Mouse (Mus musculus): Measurements from ENCODE around the gene Dync1i1. TPM values are rescaled to one million over a fixed set of nuclear protein-coding genes. Genes with fewer than 3 reads are reported as not detected.
"Not testable (repeated sequence)": the region's sequence is repeated elsewhere in the genome, so short reads cannot be mapped to it uniquely, and the experiment has no call there.

Dync1i1 gene
- 19.3 and 35.9 TPM in 2 replicates for polyA plus RNA-seq (2012; rRNA removed)

DNA sequence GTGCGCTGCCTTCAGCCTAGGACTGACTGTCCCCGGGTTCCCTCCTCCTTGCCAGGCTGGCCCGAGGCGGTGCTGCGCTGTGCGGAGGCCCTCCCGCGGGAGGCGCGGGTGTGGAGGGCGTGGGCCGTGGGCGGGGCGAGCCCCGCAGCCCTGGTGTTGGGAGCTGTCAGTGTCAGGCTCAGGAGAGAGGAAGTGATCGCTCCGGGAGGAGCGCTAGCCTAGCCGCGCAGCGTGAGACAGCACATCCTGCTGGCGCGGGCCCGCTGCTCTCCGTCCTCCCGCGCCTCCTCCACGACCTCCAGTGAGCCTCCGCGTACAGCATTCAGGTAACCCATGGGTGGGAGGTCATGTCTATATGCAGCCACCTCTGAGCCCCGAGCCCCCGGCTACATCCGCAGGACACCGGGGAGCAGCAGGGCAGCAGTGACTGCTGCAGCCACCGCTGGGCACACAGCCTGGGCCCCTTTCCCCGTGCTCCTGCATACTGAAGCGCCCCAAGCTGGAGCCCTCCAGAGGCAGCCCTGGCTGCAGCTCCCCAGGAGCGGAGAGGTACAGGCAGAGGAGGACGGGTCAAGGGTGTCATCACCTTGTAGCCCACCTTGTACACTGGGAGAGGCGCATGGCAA is at the start of gene Dync1i1:
TSS of gene Dync1i1 (plus strand) at position 29 of the 626 bp plus-strand sequence.
- TF ChIP-seq CTCF (IDR thresholded peaks at IDR 0.05; ENCODE audit: borderline replicate concordance, extremely low read depth, insufficient read depth, insufficient read length) (no peak), POLR2A (IDR thresholded peaks at IDR 0.05; ENCODE audit: borderline replicate concordance, extremely low read depth, insufficient read depth, insufficient read length, poor library complexity, severe bottlenecking) (no peak)
- peak; percentile 79 for DNase-seq (ENCODE audit: low read depth)

DNA sequence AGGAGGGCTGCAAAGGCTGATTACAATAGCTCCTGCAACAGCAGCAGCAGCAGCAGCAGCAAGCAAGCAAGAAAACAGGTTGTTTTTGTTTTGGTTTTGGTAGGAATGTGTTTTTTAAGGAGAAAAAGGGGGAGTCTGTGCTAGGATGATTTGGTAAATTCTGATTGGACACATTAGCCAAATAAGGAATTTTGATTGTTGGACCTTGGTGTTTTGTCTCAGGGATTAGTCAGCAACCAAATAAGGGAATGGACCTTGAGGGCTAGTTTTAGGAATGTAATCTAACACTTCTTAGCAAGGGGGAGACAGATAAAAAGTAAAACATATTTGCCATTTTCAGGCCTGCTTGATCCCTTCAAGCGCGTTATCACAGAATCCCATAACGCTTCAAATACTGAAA is 45.7 kb upstream of the Dync1i1 start:
- DNase-seq (ENCODE audit: low read depth) = no peak
- TF ChIP-seq CTCF (IDR thresholded peaks at IDR 0.05; ENCODE audit: borderline replicate concordance, extremely low read depth, insufficient read depth, insufficient read length) = no peak
- no peak for TF ChIP-seq POLR2A (IDR thresholded peaks at IDR 0.05; ENCODE audit: borderline replicate concordance, extremely low read depth, insufficient read depth, insufficient read length, poor library complexity, severe bottlenecking)

DNA sequence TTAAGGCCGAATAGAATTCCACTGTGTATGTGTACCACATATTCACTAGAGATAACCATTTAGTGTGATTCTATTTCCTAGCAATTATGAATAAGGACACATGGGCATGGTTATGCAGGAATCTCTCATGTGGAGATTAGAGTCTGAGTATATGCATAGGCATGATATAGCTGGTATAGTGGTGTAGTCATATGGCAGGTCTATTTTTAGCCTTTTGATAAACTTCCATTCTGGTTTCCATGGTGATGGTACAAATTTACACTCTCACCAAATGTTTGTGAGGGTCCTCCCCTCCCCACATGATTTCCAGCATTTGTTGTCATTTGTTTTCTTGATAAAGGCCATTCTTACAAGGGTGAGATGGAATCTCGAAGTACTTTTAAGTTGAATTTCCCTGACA is 23.6 kb upstream of the Dync1i1 start:
- peak; percentile 45 for DNase-seq (ENCODE audit: low read depth)
- TF ChIP-seq CTCF (IDR thresholded peaks at IDR 0.05; ENCODE audit: borderline replicate concordance, extremely low read depth, insufficient read depth, insufficient read length) = no peak
- TF ChIP-seq POLR2A (IDR thresholded peaks at IDR 0.05; ENCODE audit: borderline replicate concordance, extremely low read depth, insufficient read depth, insufficient read length, poor library complexity, severe bottlenecking) = no peak

DNA sequence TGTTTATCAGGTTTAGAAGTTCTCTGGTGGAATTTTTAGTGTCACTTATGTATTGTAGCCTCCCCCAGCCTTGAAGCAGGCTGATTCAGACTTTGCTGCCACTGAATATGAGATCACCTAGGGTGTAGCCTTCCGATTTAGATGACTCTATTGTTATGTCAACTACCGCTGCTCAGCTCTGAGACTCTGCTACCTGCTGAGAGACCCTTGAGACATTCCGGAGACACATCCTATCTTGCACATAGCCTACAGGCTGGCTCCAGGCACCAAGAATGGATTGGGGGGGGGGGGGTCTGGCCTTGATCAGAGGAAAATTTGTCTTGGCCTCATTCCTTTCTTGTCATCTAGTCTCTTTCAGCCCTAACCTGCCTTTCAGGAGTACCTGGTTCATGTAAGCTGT is 17.5 kb upstream of the Dync1i1 start:
- not testable (repeated sequence) for DNase-seq (ENCODE audit: low read depth)

DNA sequence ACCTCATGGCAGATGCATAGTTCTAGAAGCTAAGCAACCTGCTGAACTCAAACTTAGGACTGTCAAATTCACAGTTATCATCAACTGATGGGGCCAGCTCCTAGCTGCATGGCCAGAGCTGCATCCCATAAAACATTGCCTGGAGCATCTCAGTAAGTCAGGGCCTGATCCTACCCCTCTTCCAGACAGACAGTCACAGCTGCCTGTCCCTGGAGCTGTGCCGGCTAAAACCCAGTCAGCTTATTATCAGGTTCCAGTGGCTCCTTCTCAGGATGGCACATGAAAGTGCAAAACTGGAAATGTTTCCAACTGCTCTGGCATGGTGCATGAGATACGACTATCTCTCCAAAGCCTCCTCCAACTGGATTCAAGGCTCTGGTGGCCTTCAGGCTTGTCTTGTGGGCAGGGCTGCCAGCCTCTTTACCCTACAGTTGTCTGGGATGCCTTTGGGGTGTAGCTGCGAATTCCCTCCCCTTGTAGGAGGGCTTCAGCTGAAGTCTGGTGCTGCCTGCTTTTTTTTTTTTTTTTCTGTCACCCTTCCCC is 15.3 kb upstream of the Dync1i1 start:
- TF ChIP-seq POLR2A (IDR thresholded peaks at IDR 0.05; ENCODE audit: borderline replicate concordance, extremely low read depth, insufficient read depth, insufficient read length, poor library complexity, severe bottlenecking) (no peak), CTCF (IDR thresholded peaks at IDR 0.05; ENCODE audit: borderline replicate concordance, extremely low read depth, insufficient read depth, insufficient read length) (no peak)
- DNase-seq (ENCODE audit: low read depth) = no peak

DNA sequence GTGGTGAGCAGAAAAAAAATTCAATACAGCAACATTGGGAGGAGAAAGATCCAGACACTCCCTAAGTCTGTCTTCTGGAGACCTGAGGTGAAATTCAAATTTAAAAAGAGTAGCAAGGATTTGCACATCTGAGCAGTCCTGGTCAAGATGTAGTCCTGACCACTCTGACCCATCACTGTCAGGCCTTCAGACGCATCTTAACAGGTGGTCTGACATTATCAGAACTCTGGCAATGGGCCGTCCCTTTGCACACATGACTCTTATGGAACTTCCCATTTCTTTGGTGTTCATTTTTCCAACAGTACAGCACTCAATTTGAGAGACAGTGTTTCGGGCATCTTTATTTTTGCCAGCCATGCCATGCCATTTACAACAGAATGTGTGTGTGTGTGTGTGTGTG is 12.8 kb upstream of the Dync1i1 start:
- TF ChIP-seq POLR2A (IDR thresholded peaks at IDR 0.05; ENCODE audit: borderline replicate concordance, extremely low read depth, insufficient read depth, insufficient read length, poor library complexity, severe bottlenecking) (no peak), CTCF (IDR thresholded peaks at IDR 0.05; ENCODE audit: borderline replicate concordance, extremely low read depth, insufficient read depth, insufficient read length) (no peak)
- no peak for DNase-seq (ENCODE audit: low read depth)

DNA sequence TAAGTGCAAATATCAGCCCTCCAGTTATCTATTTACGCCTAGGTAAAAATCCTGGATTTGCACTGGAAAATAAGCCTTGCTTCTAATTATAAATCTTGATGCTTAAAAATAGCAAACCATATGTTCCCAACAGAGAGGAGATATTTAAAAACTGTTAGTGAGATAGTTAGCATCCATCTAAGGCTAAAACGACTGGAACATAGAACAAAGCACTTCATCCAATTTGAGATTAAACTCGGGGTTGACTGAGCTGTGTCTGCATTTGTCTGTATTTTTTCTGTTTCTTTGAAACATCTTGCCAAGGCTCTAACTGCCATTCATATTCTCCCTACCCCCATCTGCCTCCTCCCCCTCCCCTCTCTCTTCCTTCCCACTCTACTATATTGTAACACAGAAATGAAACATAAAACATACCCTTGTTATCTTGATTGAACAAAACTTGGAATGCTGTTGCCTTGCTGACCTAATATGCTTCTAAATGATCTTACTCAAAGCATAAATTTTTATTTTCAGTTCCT is 10.3 kb upstream of the Dync1i1 start:
- no peak for TF ChIP-seq CTCF (IDR thresholded peaks at IDR 0.05; ENCODE audit: borderline replicate concordance, extremely low read depth, insufficient read depth, insufficient read length)
- no peak for TF ChIP-seq POLR2A (IDR thresholded peaks at IDR 0.05; ENCODE audit: borderline replicate concordance, extremely low read depth, insufficient read depth, insufficient read length, poor library complexity, severe bottlenecking)
- peak; percentile 41 for DNase-seq (ENCODE audit: low read depth)

DNA sequence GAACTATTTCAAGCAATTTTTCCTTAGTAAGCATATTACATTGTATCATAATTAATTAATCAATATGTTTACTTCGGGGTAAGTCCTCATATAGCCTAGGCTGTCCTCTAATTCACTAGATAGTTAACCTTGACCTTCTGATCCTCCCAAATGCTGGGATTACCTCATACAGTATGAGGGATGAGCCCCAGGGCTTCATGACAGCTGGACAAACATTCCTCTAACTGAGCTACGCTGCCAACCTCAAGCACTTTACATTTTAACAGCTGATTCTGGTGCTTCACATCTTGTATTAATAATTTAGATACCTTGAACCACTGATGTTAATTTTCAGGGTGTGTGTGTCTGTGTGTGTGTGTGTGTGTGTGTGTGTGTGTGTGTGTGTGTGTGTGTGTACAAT is 6.5 kb upstream of the Dync1i1 start:
- DNase-seq (ENCODE audit: low read depth) = no peak
- no peak for TF ChIP-seq POLR2A (IDR thresholded peaks at IDR 0.05; ENCODE audit: borderline replicate concordance, extremely low read depth, insufficient read depth, insufficient read length, poor library complexity, severe bottlenecking)
- no peak for TF ChIP-seq CTCF (IDR thresholded peaks at IDR 0.05; ENCODE audit: borderline replicate concordance, extremely low read depth, insufficient read depth, insufficient read length)

DNA sequence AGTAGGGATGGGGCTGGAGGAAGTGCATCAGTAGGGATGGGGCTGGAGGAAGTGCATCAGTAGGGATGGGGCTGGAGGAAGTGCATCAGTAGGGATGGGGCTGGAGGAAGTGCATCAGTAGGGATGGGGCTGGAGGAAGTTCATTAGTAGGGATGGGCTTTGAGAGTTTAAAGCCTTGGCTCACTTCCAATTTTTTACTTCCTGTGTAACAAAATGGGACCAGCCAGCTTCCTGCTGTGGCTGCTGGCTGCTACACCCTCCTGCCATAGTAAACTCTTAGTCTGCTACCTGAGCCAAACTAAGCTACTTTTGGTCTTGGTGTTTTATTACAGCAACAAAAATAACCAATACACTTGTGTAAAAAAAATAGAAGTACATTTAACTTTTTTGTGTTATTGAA is 4.7 kb upstream of the Dync1i1 start:
- not testable (repeated sequence) for DNase-seq (ENCODE audit: low read depth)

DNA sequence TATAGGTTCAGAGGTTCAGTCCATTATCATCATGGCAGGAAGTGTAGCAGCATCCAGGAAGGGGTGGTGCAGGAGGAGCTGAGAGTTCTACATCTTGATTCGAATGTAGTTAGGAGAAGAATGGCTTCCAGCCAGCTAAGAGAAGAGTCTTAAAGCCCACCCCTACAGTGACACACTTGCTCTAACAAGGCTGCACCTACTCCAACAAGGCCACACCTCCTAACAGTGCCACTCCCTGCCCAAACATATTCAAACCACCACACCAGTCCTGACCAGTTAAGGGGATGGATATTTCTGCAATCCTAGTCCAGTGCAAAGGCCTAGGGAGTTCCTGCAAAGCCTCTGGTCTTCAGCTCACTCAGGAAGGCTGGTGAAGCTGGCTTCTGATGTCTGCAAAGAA is 1.5 kb upstream of the Dync1i1 start:
- TF ChIP-seq CTCF (IDR thresholded peaks at IDR 0.05; ENCODE audit: borderline replicate concordance, extremely low read depth, insufficient read depth, insufficient read length) = no peak
- TF ChIP-seq POLR2A (IDR thresholded peaks at IDR 0.05; ENCODE audit: borderline replicate concordance, extremely low read depth, insufficient read depth, insufficient read length, poor library complexity, severe bottlenecking) = no peak
- no peak for DNase-seq (ENCODE audit: low read depth)

DNA sequence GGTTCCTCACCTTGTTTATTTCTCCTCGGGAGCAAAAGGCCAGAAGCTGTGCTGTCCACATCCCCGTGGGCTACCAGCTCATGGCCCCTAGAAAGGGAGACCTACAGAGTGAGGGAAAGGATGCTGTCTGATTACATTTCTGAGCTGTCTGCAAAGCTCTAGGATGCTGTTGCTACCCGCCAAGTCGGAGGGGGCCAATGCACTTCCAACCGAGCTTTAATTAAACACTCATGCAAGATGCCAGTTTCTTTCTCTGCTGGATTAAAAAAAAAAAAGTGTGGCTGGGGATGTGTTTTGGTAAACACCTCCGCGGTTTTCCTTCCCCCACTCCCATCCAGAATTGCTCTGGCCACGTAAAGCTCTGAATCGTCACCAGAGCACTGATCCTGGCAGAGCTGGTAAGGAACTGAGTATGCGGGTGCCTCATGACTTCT is 815 bp downstream of the Dync1i1 start:
- TF ChIP-seq POLR2A (IDR thresholded peaks at IDR 0.05; ENCODE audit: borderline replicate concordance, extremely low read depth, insufficient read depth, insufficient read length, poor library complexity, severe bottlenecking) = no peak
- no peak for TF ChIP-seq CTCF (IDR thresholded peaks at IDR 0.05; ENCODE audit: borderline replicate concordance, extremely low read depth, insufficient read depth, insufficient read length)

DNA sequence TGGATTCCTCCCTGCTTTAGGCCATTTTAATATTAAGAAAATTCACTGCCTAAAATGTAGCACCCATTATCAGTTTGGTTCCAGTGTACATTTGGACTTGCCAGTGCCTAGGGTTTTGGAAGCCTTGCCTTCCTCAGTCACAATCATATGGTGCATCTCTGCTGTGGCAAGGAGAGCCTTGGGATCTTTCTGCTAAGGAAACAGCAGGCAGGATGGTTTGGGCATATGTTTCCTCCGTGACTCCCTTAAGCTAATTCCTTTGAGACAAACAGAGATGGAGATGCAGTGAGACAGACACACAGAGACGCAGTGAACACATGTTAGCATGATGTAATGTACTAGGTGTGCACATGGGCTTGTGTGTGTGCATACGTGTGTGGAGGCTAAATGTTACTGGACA is 7.8 kb downstream of the Dync1i1 start:
- peak; percentile 33 for DNase-seq (ENCODE audit: low read depth)
- TF ChIP-seq CTCF (IDR thresholded peaks at IDR 0.05; ENCODE audit: borderline replicate concordance, extremely low read depth, insufficient read depth, insufficient read length) = no peak
- TF ChIP-seq POLR2A (IDR thresholded peaks at IDR 0.05; ENCODE audit: borderline replicate concordance, extremely low read depth, insufficient read depth, insufficient read length, poor library complexity, severe bottlenecking) = no peak

More for the DNA sequence above, 815 bp downstream of the Dync1i1 start:
- DNase-seq (ENCODE audit: low read depth) = peak; percentile 65
